In the genomic region with DNA sequence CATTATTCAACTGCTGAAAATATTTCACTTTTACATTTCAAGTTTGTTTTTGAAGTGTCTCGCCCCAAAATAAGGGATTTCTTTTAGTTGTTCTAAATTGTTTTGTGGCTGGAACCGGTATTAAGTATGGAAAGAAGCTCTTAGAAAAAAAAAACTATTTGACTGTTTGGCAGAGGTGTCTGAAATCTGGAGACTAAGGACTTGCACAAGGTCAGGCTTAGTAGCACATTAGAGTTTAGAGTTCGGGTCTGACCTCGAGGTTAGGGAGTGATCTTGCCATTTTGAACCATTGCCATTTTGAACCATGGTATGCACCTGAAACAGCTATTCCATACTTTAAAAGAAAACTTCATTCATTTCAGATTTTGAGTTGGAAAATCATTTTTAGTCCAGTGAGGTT, we compare ENCODE assay signal across 8 mouse cellular contexts. TPM values are rescaled to one million over a fixed set of nuclear protein-coding genes. Genes with fewer than 3 reads are reported as not detected.
A peak's percentile ranks its signal among the peaks of the same experiment; 100 is the strongest.
DNase-seq lines count a peak whose midpoint lies in the region; ATAC-seq and TF ChIP-seq lines count a peak whose summit lies in the region.

No protein-coding gene starts in this region.

- WGBS in hindbrain, embryonic 16.5 days: under 1% methylated on average over 4 of the region's 4 CpGs
- under 1% methylated on average over 4 of the region's 4 CpGs for WGBS in thymus, adult 2 months

- no peaks in the 10 kb centered on the region for H3K9me3 ChIP-seq in megakaryocyte, embryonic 14.5 days
- H3K9me3 ChIP-seq in hindbrain, embryonic 16.5 days (ENCODE audit: control insufficient read depth, low read length): no peaks in the 10 kb centered on the region

- H3K4me2 ChIP-seq in hindbrain, embryonic 16.5 days (ENCODE audit: low read length): peak overlapping the region; percentile 81
- H3K4me2 ChIP-seq in myocyte (ENCODE audit: low read depth): peak overlapping the region; percentile 66

- peaks cover 58% of the 10 kb centered on the region for H3K79me2 ChIP-seq in myocyte (ENCODE audit: control insufficient read depth, insufficient read depth)

- peak; percentile 42 for DNase-seq in embryo, embryonic 10.5 days (ENCODE audit: low spot score)
- no peak for DNase-seq in thymus, adult 2 months

- no peak for TF ChIP-seq CTCF in thymus, adult 2 months (IDR thresholded peaks at IDR 0.05; ENCODE audit: borderline replicate concordance, control insufficient read depth, extremely low read depth, insufficient read depth, low read length, poor library complexity)

- peak overlapping the region; percentile 95 for H3K4me3 ChIP-seq in megakaryocyte, embryonic 14.5 days (replicated peaks)
- H3K4me3 ChIP-seq in hindbrain, embryonic 16.5 days (ENCODE audit: low read length): peak overlapping the region; percentile 96
- peak overlapping the region; percentile 64 for H3K4me3 ChIP-seq in myocyte
- H3K4me3 ChIP-seq in thymus, adult 2 months (ENCODE audit: control insufficient read depth, insufficient read depth, low read length): no peak overlapping the region

- no peak overlapping the region for H3K27ac ChIP-seq in hindbrain, embryonic 16.5 days (ENCODE audit: low read depth, low read length)
- no peak overlapping the region for H3K27ac ChIP-seq in thymus, adult 2 months (ENCODE audit: control insufficient read depth, insufficient read depth, low read length)

- H3K9ac ChIP-seq in hindbrain, embryonic 16.5 days (ENCODE audit: low read depth, low read length): peak overlapping the region; percentile 44

- H3ac ChIP-seq in myocyte (ENCODE audit: control insufficient read depth, insufficient read length): peak overlapping the region; percentile 89

- no peaks in the 10 kb centered on the region for H3K27me3 ChIP-seq in megakaryocyte, embryonic 14.5 days (replicated peaks)
- H3K27me3 ChIP-seq in hindbrain, embryonic 16.5 days (replicated peaks; ENCODE audit: control insufficient read depth, insufficient read depth, low read length): no peaks in the 10 kb centered on the region
- H3K27me3 ChIP-seq in myocyte (ENCODE audit: control insufficient read depth, insufficient read depth, insufficient read length): no peaks in the 10 kb centered on the region
- H3K27me3 ChIP-seq in thymus, adult 2 months (ENCODE audit: control insufficient read depth, insufficient read depth, low read length): no peaks in the 10 kb centered on the region

- no peak for ATAC-seq in megakaryocyte, adult 5-6 weeks (ENCODE audit: poor library complexity, severe bottlenecking)
- ATAC-seq in hindbrain, embryonic 16.5 days: no peak
- ATAC-seq in CD4-positive, CD25-positive, alpha-beta regulatory T cell, adult 4 months: no peak
- no peak for ATAC-seq in megakaryocyte-erythroid progenitor cell, adult 5-6 weeks (replicated peaks; ENCODE audit: low FRiP score, low TSS enrichment, poor library complexity, severe bottlenecking)

- H3K36me3 ChIP-seq in megakaryocyte, embryonic 14.5 days (replicated peaks; ENCODE audit: low read length): peaks cover 40% of the 10 kb centered on the region
- H3K36me3 ChIP-seq in hindbrain, embryonic 16.5 days (ENCODE audit: control insufficient read depth, insufficient read depth, low read length): 0 out of 2 replicates have a peak, but pooled peaks cover 2% of the 10 kb centered on the region
- peaks cover 22% of the 10 kb centered on the region for H3K36me3 ChIP-seq in myocyte (ENCODE audit: control insufficient read depth, insufficient read depth)
- H3K36me3 ChIP-seq in thymus, adult 2 months (ENCODE audit: control insufficient read depth, insufficient read depth, low read length): peaks cover 20% of the 10 kb centered on the region

- peaks cover 31% of the 10 kb centered on the region for H3K4me1 ChIP-seq in megakaryocyte, embryonic 14.5 days
- peaks cover 18% of the 10 kb centered on the region for H3K4me1 ChIP-seq in hindbrain, embryonic 16.5 days (ENCODE audit: control insufficient read depth, insufficient read depth, low read depth, low read length)
- no peaks in the 10 kb centered on the region for H3K4me1 ChIP-seq in thymus, adult 2 months (replicated peaks; ENCODE audit: control insufficient read depth, insufficient read depth, low read length)

- TF ChIP-seq POLR2A in myocyte (IDR thresholded peaks at IDR 0.05; ENCODE audit: insufficient read length, low read depth): no peak
- TF ChIP-seq POLR2A in thymus, adult 2 months (IDR thresholded peaks at IDR 0.05; ENCODE audit: control insufficient read depth, extremely low read depth, insufficient read depth, low read length, poor library complexity): no peak

TF ChIP-seq in myocyte, 11 proteins besides CTCF, POLR2A, EP300 and RAD21:
- no peak for TF ChIP-seq REST (IDR thresholded peaks at IDR 0.05; ENCODE audit: insufficient read depth, insufficient read length)
- TF ChIP-seq TCF12 (IDR thresholded peaks at IDR 0.05; ENCODE audit: insufficient read depth, poor library complexity, severe bottlenecking): no peak
- TF ChIP-seq MYOG (IDR thresholded peaks at IDR 0.05; ENCODE audit: control insufficient read depth in 1 of 3, insufficient read depth in 1 of 3, insufficient read length in 2 of 3, low read depth in 2 of 3): no peak
- no peak for TF ChIP-seq SRF (IDR thresholded peaks at IDR 0.05; ENCODE audit: control insufficient read depth, insufficient read length, low read depth)
- TF ChIP-seq E2F4 (IDR thresholded peaks at IDR 0.05; ENCODE audit: insufficient read depth): no peak
- TF ChIP-seq MYOD1 (IDR thresholded peaks at IDR 0.05; ENCODE audit: control insufficient read depth in 1 of 3, insufficient read length in 2 of 3, low read depth in 2 of 3): no peak

RNA-seq across cellular contexts. Expression of a gene that starts 1.4 kb away (rescaled TPM):
- polyA plus RNA-seq in megakaryocyte, embryonic 14.5 days (2012; ENCODE audit: insufficient read depth, low replicate concordance): 54.3 and 143 TPM in 2 replicates
- 127 and 129 TPM in 2 replicates for total RNA-seq in megakaryocyte, adult 5-6 weeks (2015)
- 98.6 and 107 TPM in 2 replicates for total RNA-seq in megakaryocyte, adult 5-6 weeks (2017)
- polyA plus RNA-seq in hindbrain, embryonic 16.5 days (2015; fragmentation: Nextera tagmentation; extraction: Ambion mirVana): 119 and 137 TPM in 2 replicates
- 36.9 TPM for polyA plus RNA-seq in myocyte (2012; fragmentation: generic; extraction: Trizol)
- polyA plus RNA-seq in thymus, adult 2 months (2012; rRNA removed): 13.5 and 19.1 TPM in 2 replicates
- 10 to 100 TPM; 12.1 to 14.8 TPM for polyA plus RNA-seq in CD4-positive, CD25-positive, alpha-beta regulatory T cell, adult 4 months (2017; shearing (Covaris generic))
- total RNA-seq in megakaryocyte-erythroid progenitor cell, adult 5-6 weeks (2014; fragmentation: Nextera tagmentation): 50.5 and 79.3 TPM in 2 replicates
- 84.2 and 140 TPM in 2 replicates for total RNA-seq in megakaryocyte-erythroid progenitor cell, adult 5-6 weeks (2017)
